Mouse (Mus musculus) forebrain, embryonic 12.5 days (tissue): Measurements from ENCODE around the gene Ppie. TPM values are rescaled to one million over a fixed set of nuclear protein-coding genes. Genes with fewer than 3 reads are reported as not detected.
A peak's percentile ranks its signal among the peaks of the same experiment; 100 is the strongest.
"Not testable (repeated sequence)": the region's sequence is repeated elsewhere in the genome, so short reads cannot be mapped to it uniquely, and the experiment has no call there.

Experiments used
- ATAC-seq: fragments of 200-750 bp; cut with Nextera tagmentation; 2 replicates; pipeline ENCODE4 v1.8.0; 2017; ENCODE audit warnings: moderate TSS enrichment; ENCODE audit not compliant: low FRiP score
- H3K27ac ChIP-seq: fragments of 300-500 bp; sonication (generic); 2 replicates; pipeline ENCODE4 v1.5.1; 2016; ENCODE audit warnings: mild to moderate bottlenecking
- H3K27me3 ChIP-seq: fragments of 300-500 bp; sonication (generic); 2 replicates; pipeline ENCODE4 v1.6.1; 2016; ENCODE audit warnings: mild to moderate bottlenecking
- H3K36me3 ChIP-seq: fragments of 300-500 bp; sonication (generic); replicated peaks from 2 replicates; pipeline ENCODE4 v1.6.1; 2016; ENCODE audit warnings: mild to moderate bottlenecking
- H3K4me1 ChIP-seq: fragments of 300-500 bp; sonication (generic); 2 replicates; pipeline ENCODE4 v1.6.1; 2016
- H3K4me2 ChIP-seq: fragments of 300-500 bp; sonication (generic); 2 replicates; pipeline ENCODE4 v1.6.1; 2016; ENCODE audit warnings: mild to moderate bottlenecking, moderate library complexity
- H3K4me3 ChIP-seq: fragments of 300-500 bp; sonication (generic); replicated peaks from 2 replicates; pipeline ENCODE4 v1.5.1; 2016; ENCODE audit warnings: mild to moderate bottlenecking
- H3K9ac ChIP-seq: fragments of 300-500 bp; sonication (generic); 2 replicates; pipeline ENCODE4 v1.6.1; 2016; ENCODE audit warnings: mild to moderate bottlenecking
- H3K9me3 ChIP-seq: fragments of 300-500 bp; sonication (generic); 2 replicates; pipeline ENCODE4 v1.6.1; 2016
- WGBS: fragments of 180-500 bp; shearing (Covaris S2); methylation state at CpG from one replicate; pipeline ENCODE4 v1.1.7; 2016; 5-methylcytosine and 5-hydroxymethylcytosine counted together
- polyA plus RNA-seq: library from polyadenylated mRNA; unstranded; fragments of >200 nt; fragmentation: Nextera tagmentation; extraction: Ambion mirVana; gene quantifications from 2 replicates; pipeline ENCODE4 v1.2.1, GENCODE M21; 2016

Ppie gene
- polyA plus RNA-seq, 1 experiment from 2014 or later: 109 TPM

- no peaks in the 10 kb centered on the region for H3K4me1 ChIP-seq
- H3K36me3 ChIP-seq: no peaks in the 10 kb centered on the region
- no peak overlapping the region for H3K9ac ChIP-seq
- H3K27ac ChIP-seq: no peak overlapping the region
- H3K4me3 ChIP-seq: no peak overlapping the region
- no peak for ATAC-seq
- H3K9me3 ChIP-seq: no peaks in the 10 kb centered on the region
- no peak overlapping the region for H3K4me2 ChIP-seq
- 31% methylated on average over 4 of the region's 4 CpGs for WGBS
- H3K27me3 ChIP-seq: peaks cover 4% of the 10 kb centered on the region; the same call in 1 of the 2 replicates
These were observed 15.3 kb upstream of the Ppie start for GRCm38 (mm10) chr4:123155004-123155403.

GRCm38 (mm10) chr4:123152976-123153375 lies 13.2 kb upstream of the Ppie start:
- no peak overlapping the region for H3K4me2 ChIP-seq
- peaks cover 4% of the 10 kb centered on the region; the same call in 1 of the 2 replicates for H3K27me3 ChIP-seq
- no peaks in the 10 kb centered on the region for H3K4me1 ChIP-seq
- no peak overlapping the region for H3K27ac ChIP-seq
- no peak for ATAC-seq
- no peaks in the 10 kb centered on the region for H3K9me3 ChIP-seq
- 70% methylated on average over 5 of the region's 5 CpGs for WGBS
- H3K9ac ChIP-seq: no peak overlapping the region
- H3K4me3 ChIP-seq: no peak overlapping the region
- H3K36me3 ChIP-seq: no peaks in the 10 kb centered on the region

GRCm38 (mm10) chr4:123152003-123152402 lies 12.3 kb upstream of the Ppie start:
- Histone ChIP-seq H3K4me3 (no peak overlapping the region), H3K36me3 (no peaks in the 10 kb centered on the region), H3K4me2 (no peak overlapping the region), H3K4me1 (no peaks in the 10 kb centered on the region), H3K9me3 (no peaks in the 10 kb centered on the region), H3K27ac (no peak overlapping the region), H3K9ac (no peak overlapping the region), H3K27me3 (peaks cover 6% of the 10 kb centered on the region; the same call in 1 of the 2 replicates)
- no peak for ATAC-seq
- WGBS: 76% methylated on average over 4 of the region's 4 CpGs

- Histone ChIP-seq H3K4me3 (no peak overlapping the region), H3K9me3 (no peaks in the 10 kb centered on the region), H3K27ac (no peak overlapping the region), H3K9ac (no peak overlapping the region), H3K36me3 (no peaks in the 10 kb centered on the region), H3K4me1 (no peaks in the 10 kb centered on the region), H3K27me3 (peaks cover 24% of the 10 kb centered on the region), H3K4me2 (no peak overlapping the region)
- 83% methylated on average over 5 of the region's 5 CpGs for WGBS
- ATAC-seq: no peak
These were observed 7.8 kb upstream of the Ppie start for GRCm38 (mm10) chr4:123147446-123148150.

- 86% methylated on average over 3 of the region's 3 CpGs for WGBS
- peaks cover 15% of the 10 kb centered on the region for H3K4me1 ChIP-seq
- no peak overlapping the region for H3K4me3 ChIP-seq
These were observed 2.2 kb downstream of the Ppie start for GRCm38 (mm10) chr4:123137551-123137950.

GRCm38 (mm10) chr4:123127051-123127450 lies 12.7 kb downstream of the Ppie start:
- Histone ChIP-seq H3K9me3 (no peaks in the 10 kb centered on the region), H3K36me3 (peaks cover 71% of the 10 kb centered on the region), H3K4me1 (no peaks in the 10 kb centered on the region), H3K9ac (no peak overlapping the region), H3K4me3 (no peak overlapping the region), H3K27me3 (no peaks in the 10 kb centered on the region), H3K27ac (no peak overlapping the region), H3K4me2 (no peak overlapping the region)
- ATAC-seq: no peak
- whole genome bisulfite sequencing: 88% methylated on average over 4 of the region's 4 CpGs

More at GRCm38 (mm10) chr4:123137551-123137950, 2.2 kb downstream of the Ppie start:
- no peak overlapping the region for H3K4me2 ChIP-seq
- no peak overlapping the region for H3K27ac ChIP-seq
- H3K27me3 ChIP-seq: peaks cover 12% of the 10 kb centered on the region; the same call in 1 of the 2 replicates
- no peak overlapping the region for H3K9ac ChIP-seq
- no peaks in the 10 kb centered on the region for H3K9me3 ChIP-seq
- ATAC-seq: no peak
- H3K36me3 ChIP-seq: peaks cover 37% of the 10 kb centered on the region

GRCm38 (mm10) chr4:123126626-123127025 lies 13.1 kb downstream of the Ppie start:
- Histone ChIP-seq H3K4me2 (no peak overlapping the region), H3K4me1 (no peaks in the 10 kb centered on the region), H3K9ac (no peak overlapping the region), H3K4me3 (no peak overlapping the region), H3K9me3 (no peaks in the 10 kb centered on the region), H3K36me3 (peaks cover 67% of the 10 kb centered on the region), H3K27me3 (no peaks in the 10 kb centered on the region), H3K27ac (no peak overlapping the region)
- WGBS: 95% methylated on average over 7 of the region's 7 CpGs
- ATAC-seq: no peak

GRCm38 (mm10) chr4:123121286-123121685 lies 18.5 kb downstream of the Ppie start:
- Histone ChIP-seq H3K4me3 (no peak overlapping the region), H3K36me3 (peaks cover 16% of the 10 kb centered on the region), H3K9me3 (no peaks in the 10 kb centered on the region), H3K27ac (no peak overlapping the region), H3K27me3 (peaks cover 12% of the 10 kb centered on the region), H3K4me2 (no peak overlapping the region), H3K4me1 (no peaks in the 10 kb centered on the region), H3K9ac (no peak overlapping the region)
- 94% methylated on average over 2 of the region's 2 CpGs for WGBS
- ATAC-seq: no peak

- 28% methylated on average over 34 of the region's 42 CpGs for WGBS
- Histone ChIP-seq H3K4me2 (peak overlapping the region; percentile 51), H3K4me3 (peak overlapping the region; percentile 31), H3K27me3 (peaks cover 22% of the 10 kb centered on the region)
- H3K36me3 ChIP-seq, H3K4me1 ChIP-seq, H3K9ac ChIP-seq, H3K27ac ChIP-seq, H3K9me3 ChIP-seq: not testable (repeated sequence)
- peak; percentile 42; the same call in 1 of the 2 replicates for ATAC-seq
These were observed 23.1 kb downstream of the Ppie start for GRCm38 (mm10) chr4:123116640-123117039.

GRCm38 (mm10) chr4:123116011-123116410 lies 23.7 kb downstream of the Ppie start, which contains the start of gene Oxct2b:
TSS of gene Oxct2b (plus strand) at chr4:123116266.
- Histone ChIP-seq H3K27ac (no peak within 1 kb of the TSS), H3K4me2 (peak within 1 kb of the TSS; percentile 51), H3K9me3 (no peaks in the 10 kb centered on the region), H3K4me1 (no peaks in the 10 kb centered on the region), H3K36me3 (no peaks in the 10 kb centered on the region), H3K4me3 (peak within 1 kb of the TSS; percentile 31), H3K27me3 (peaks cover 22% of the 10 kb centered on the region), H3K9ac (no peak within 1 kb of the TSS)
- ATAC-seq: no peak
- 15% methylated on average over 22 of the region's 22 CpGs for WGBS

GRCm38 (mm10) chr4:123114651-123115050 lies 25.1 kb downstream of the Ppie start:
- 93% methylated on average over 4 of the region's 4 CpGs for WGBS
- not testable (repeated sequence) for H3K9ac ChIP-seq, H3K27ac ChIP-seq, H3K4me3 ChIP-seq, ATAC-seq, H3K36me3 ChIP-seq, H3K4me1 ChIP-seq, H3K4me2 ChIP-seq, H3K9me3 ChIP-seq
- peaks cover 22% of the 10 kb centered on the region for H3K27me3 ChIP-seq

- H3K27me3 ChIP-seq: peaks cover 16% of the 10 kb centered on the region
- no peaks in the 10 kb centered on the region for H3K9me3 ChIP-seq
- no peak overlapping the region for H3K27ac ChIP-seq
- no peaks in the 10 kb centered on the region for H3K4me1 ChIP-seq
- no peak for ATAC-seq
- no peak overlapping the region for H3K9ac ChIP-seq
- no peak overlapping the region for H3K4me3 ChIP-seq
- WGBS: 82% methylated on average over 8 of the region's 8 CpGs
- no peak overlapping the region for H3K4me2 ChIP-seq
- H3K36me3 ChIP-seq: no peaks in the 10 kb centered on the region
These were observed 27.5 kb downstream of the Ppie start for GRCm38 (mm10) chr4:123112216-123112764.
